Mouse (Mus musculus): ENCODE results near the gene Myt1l.

DNA sequence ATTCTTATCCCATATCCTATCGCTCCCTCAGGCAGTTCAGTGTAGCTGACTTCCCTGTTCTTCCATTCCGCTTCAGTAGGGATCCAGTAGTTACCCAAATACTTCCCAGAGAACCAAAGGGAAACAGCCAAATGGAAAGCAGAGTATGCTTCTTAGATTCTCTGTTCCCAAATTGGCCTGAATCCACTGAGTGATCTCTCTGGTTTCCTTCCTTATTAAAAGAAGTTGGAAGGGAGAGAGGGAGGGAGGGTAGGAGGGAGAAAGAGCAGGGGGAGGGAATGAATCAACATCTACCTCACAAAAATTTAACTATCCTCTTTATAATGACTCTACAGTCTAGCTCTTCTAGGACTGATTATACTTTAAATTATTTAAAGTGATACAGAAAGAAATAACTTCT is 106.3 kb downstream of the Myt1l start:
- TF ChIP-seq POLR2A (IDR thresholded peaks at IDR 0.05; ENCODE audit: low read depth, low read length) (no peak), CTCF (conservative IDR thresholded peaks at IDR 0.05; ENCODE audit: insufficient read depth, insufficient read length, low read depth, low read length) (no peak)

All from kidney, adult 2 months (tissue).